Mouse (Mus musculus) embryonic facial prominence, embryonic 10.5 days (tissue): ENCODE results near the gene Fubp1. TPM values are rescaled to one million over a fixed set of nuclear protein-coding genes. Genes with fewer than 3 reads are reported as not detected.
"Not testable (repeated sequence)": the region's sequence is repeated elsewhere in the genome, so short reads cannot be mapped to it uniquely, and the experiment has no call there.

Source experiments
- DNase-seq: peaks from one replicate; pipeline ENCODE4 v3.0.0-alpha.2; 2017; ENCODE audit warnings: low spot score
- H3K27ac ChIP-seq: fragments of 300-500 bp; sonication (generic); replicated peaks from 2 replicates; pipeline ENCODE4 v1.5.1; 2016; ENCODE audit warnings: mild to moderate bottlenecking
- H3K27me3 ChIP-seq: fragments of 300-500 bp; sonication (generic); replicated peaks from 2 replicates; pipeline ENCODE4 v1.6.1; 2016; ENCODE audit warnings: low read depth, mild to moderate bottlenecking; ENCODE audit not compliant: poor library complexity, severe bottlenecking
- H3K36me3 ChIP-seq: fragments of 300-500 bp; sonication (generic); replicated peaks from 2 replicates; pipeline ENCODE4 v1.6.1; 2016; ENCODE audit warnings: mild to moderate bottlenecking, moderate library complexity
- H3K4me1 ChIP-seq: fragments of 300-500 bp; sonication (generic); 2 replicates; pipeline ENCODE4 v1.6.1; 2016
- H3K4me3 ChIP-seq: fragments of 300-500 bp; sonication (generic); 2 replicates; pipeline ENCODE4 v1.5.1; 2016; ENCODE audit warnings: mild to moderate bottlenecking, moderate library complexity
- H3K9me3 ChIP-seq: fragments of 300-500 bp; sonication (generic); 2 replicates; pipeline ENCODE4 v1.6.1; 2016; ENCODE audit warnings: mild to moderate bottlenecking
- WGBS: fragments of 180-500 bp; shearing (Covaris S2); methylation state at CpG from one replicate; pipeline ENCODE4 v1.1.7; 2016; 5-methylcytosine and 5-hydroxymethylcytosine counted together
- polyA plus RNA-seq: library from polyadenylated mRNA; unstranded; fragments of >200 nt; fragmentation: Nextera tagmentation; extraction: Ambion mirVana; gene quantifications from 2 replicates; pipeline ENCODE4 v1.2.1, GENCODE M21; 2016

Fubp1 gene
- polyA plus RNA-seq, 1 experiment from 2014 or later: 447 TPM

DNA sequence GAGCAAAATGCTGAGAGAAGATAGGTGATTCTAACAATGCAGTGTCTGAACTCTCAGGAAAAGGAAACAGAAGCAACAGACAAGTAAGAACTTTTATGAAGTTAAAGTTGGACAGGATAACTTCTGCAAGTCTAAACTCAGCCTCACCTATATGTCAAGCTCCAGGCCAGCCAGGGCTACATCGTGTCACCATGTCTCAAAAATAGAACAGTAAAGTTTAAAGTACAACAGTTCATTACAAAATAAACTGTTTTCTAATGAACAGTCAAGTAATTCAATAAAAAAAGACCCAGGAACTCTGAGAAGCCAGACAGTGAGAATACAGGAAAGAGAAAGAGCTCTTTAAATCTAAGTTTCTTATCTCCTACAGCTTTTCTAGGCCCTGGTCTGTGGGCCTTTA lies 40.3 kb downstream of the Fubp1 start:
- H3K4me3 ChIP-seq: no peak overlapping the region
- no peak for DNase-seq
- no peaks in the 10 kb centered on the region for H3K4me1 ChIP-seq
- H3K27ac ChIP-seq: no peak overlapping the region
- no peaks in the 10 kb centered on the region for H3K27me3 ChIP-seq
- no peaks in the 10 kb centered on the region for H3K9me3 ChIP-seq
- 91% methylated on average over 1 of the region's 1 CpGs for WGBS
- H3K36me3 ChIP-seq: no peaks in the 10 kb centered on the region

DNA sequence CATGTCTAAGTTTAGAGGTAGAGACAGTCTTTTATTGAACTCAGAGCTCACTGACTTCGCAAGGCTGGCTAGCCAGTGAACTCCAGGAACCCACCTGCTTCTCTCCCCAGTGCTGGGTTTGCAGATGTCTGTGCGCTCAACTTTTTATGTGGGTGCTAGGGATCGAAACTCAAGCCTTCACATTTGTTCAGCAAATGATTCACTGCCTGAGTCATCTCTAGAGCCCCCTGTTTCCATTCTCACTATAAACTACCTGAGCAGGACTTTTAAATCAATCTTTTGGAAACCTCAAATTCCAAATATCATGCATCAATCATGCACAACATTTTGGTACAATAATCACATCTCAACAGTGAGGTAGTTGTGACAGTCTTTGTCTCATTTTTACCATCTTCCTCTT lies 47.3 kb downstream of the Fubp1 start:
- H3K9me3 ChIP-seq: no peaks in the 10 kb centered on the region
- H3K4me3 ChIP-seq: no peak overlapping the region
- peaks cover 15% of the 10 kb centered on the region for H3K27me3 ChIP-seq
- H3K27ac ChIP-seq: no peak overlapping the region
- DNase-seq: no peak
- H3K4me1 ChIP-seq: peaks cover 12% of the 10 kb centered on the region
- H3K36me3 ChIP-seq: no peaks in the 10 kb centered on the region
- WGBS: 92% methylated on average over 3 of the region's 3 CpGs

DNA sequence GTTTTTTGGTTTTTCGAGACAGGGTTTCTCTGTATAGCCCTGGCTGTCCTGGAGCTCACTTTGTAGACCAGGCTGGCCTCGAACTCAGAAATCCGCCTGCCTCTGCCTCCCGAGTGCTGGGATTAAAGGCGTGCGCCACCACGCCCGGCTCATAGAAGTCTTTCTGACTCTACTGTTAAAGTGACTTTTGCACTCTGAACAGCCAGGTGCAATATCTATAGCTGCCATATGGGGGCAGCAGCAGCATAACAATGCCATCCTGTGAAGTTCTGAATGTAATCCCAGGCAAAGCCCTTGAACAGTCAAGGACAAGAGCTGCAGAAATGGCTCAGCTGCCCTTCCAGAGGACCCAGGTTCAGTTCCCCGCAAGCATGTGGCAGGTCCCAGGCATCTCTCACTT lies 49.2 kb downstream of the Fubp1 start:
- 51% methylated on average over 8 of the region's 9 CpGs for WGBS
- H3K27ac ChIP-seq, H3K9me3 ChIP-seq, H3K4me3 ChIP-seq, H3K36me3 ChIP-seq: not testable (repeated sequence)
- DNase-seq: peak; percentile 82
- Histone ChIP-seq H3K4me1 (peaks cover 15% of the 10 kb centered on the region), H3K27me3 (peaks cover 34% of the 10 kb centered on the region)

GRCm38 (mm10) chr3:152260362-152260761 lies 50.1 kb downstream of the Fubp1 start:
- Histone ChIP-seq H3K36me3 (no peaks in the 10 kb centered on the region), H3K4me3 (no peak overlapping the region), H3K4me1 (peaks cover 21% of the 10 kb centered on the region), H3K27me3 (peaks cover 43% of the 10 kb centered on the region), H3K27ac (no peak overlapping the region), H3K9me3 (no peaks in the 10 kb centered on the region)
- DNase-seq: no peak
- WGBS: 96% methylated on average over 1 of the region's 1 CpGs

DNA sequence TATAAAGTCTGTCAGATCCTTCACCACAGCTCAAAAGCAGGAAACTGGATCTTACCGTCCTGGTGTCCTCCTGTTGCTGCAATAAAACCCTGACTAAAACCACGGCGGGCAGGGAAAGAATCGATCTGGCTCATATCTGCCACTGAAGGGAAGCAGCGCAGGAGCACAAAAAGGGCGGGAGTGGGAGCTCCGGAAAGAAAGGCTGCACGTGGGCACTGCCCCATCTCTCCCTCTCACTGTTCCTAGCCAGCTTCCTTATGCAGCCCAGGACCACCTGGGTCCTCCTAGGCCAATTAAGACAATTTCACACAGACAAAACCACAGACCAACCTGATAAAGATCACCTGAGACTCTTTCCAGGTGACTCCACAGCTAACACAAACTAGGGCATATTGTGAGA lies 51.2 kb downstream of the Fubp1 start:
- Histone ChIP-seq H3K36me3 (no peaks in the 10 kb centered on the region), H3K9me3 (no peaks in the 10 kb centered on the region), H3K4me3 (no peak overlapping the region), H3K27me3 (peaks cover 54% of the 10 kb centered on the region), H3K27ac (no peak overlapping the region), H3K4me1 (peaks cover 32% of the 10 kb centered on the region)
- WGBS: 66% methylated on average over 8 of the region's 8 CpGs
- no peak for DNase-seq

DNA sequence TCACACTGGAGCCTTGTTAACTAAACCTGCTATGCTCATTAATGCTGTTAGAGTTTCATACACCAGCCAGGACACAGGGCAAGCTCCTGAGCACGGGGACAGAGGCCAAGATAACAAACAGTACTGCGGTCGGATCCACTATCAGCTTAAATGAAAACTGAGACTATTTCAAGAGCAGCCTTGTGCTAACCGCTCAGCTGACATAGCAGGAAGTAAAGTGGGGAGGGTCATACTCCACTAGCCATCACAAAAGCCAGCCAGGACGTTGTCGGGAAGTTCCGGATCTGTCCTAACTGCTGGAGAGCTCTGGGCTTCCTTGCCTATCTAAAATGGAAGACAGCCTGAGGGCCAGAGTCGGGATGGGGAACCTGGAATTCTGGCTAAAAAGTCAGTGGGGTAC lies 51.7 kb downstream of the Fubp1 start:
- H3K36me3 ChIP-seq: no peaks in the 10 kb centered on the region
- peaks cover 59% of the 10 kb centered on the region for H3K27me3 ChIP-seq
- no peak for DNase-seq
- H3K4me3 ChIP-seq: 0 out of 2 replicates have a peak overlapping the region, but pooled peaks have one; percentile 21
- H3K27ac ChIP-seq: peak overlapping the region; percentile 48; the same call in 1 of the 2 replicates
- no peaks in the 10 kb centered on the region for H3K9me3 ChIP-seq
- WGBS: 17% methylated on average over 8 of the region's 8 CpGs
- H3K4me1 ChIP-seq: peaks cover 35% of the 10 kb centered on the region

DNA sequence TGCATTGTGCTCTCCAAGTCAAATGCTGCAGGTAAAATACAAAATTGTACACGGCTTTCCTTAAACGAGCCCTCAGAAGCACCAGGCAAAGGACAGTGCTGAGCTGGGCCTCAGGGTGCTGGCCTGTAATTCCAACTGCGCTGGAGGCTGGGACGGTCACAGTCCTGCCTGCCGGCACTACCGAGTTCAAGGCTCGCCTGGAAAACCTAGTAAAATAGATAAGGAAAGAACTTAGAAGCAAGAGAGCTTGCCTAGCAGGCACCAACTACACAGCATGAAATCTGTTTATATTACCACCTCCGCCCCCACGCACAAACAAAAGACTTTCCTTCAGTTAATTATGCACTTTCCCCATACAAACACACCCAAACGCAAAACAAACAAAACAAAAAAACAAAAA lies 54.2 kb downstream of the Fubp1 start:
- Histone ChIP-seq H3K27me3 (peaks cover 77% of the 10 kb centered on the region), H3K27ac (no peak overlapping the region), H3K4me1 (peaks cover 35% of the 10 kb centered on the region), H3K4me3 (peak overlapping the region; percentile 72; the same call in 1 of the 2 replicates), H3K9me3 (no peaks in the 10 kb centered on the region), H3K36me3 (no peaks in the 10 kb centered on the region)
- 45% methylated on average over 10 of the region's 10 CpGs for WGBS
- no peak for DNase-seq

DNA sequence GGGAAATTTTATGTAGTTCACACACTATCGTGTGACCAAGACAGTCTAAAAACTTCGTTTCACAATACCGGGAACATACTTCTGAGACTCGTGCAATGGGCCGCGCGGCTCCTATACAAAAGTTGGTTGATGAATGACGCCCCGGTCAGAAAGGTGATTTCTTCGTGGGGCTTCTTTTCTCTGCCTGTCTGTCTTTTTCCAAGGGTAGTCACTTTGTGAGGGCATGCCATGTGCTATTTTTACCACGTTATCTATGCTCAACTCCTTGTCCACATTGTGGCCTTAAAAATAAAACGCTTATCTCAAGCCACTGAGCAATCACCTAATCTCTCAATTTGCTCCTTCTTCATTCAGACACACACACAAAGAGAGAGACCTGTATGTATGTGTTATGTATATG lies 54.6 kb downstream of the Fubp1 start:
- no peak overlapping the region for H3K27ac ChIP-seq
- peaks cover 35% of the 10 kb centered on the region for H3K4me1 ChIP-seq
- H3K36me3 ChIP-seq: no peaks in the 10 kb centered on the region
- no peak for DNase-seq
- no peaks in the 10 kb centered on the region for H3K9me3 ChIP-seq
- peak overlapping the region; percentile 72 for H3K4me3 ChIP-seq
- 47% methylated on average over 12 of the region's 12 CpGs for WGBS
- peaks cover 77% of the 10 kb centered on the region for H3K27me3 ChIP-seq

DNA sequence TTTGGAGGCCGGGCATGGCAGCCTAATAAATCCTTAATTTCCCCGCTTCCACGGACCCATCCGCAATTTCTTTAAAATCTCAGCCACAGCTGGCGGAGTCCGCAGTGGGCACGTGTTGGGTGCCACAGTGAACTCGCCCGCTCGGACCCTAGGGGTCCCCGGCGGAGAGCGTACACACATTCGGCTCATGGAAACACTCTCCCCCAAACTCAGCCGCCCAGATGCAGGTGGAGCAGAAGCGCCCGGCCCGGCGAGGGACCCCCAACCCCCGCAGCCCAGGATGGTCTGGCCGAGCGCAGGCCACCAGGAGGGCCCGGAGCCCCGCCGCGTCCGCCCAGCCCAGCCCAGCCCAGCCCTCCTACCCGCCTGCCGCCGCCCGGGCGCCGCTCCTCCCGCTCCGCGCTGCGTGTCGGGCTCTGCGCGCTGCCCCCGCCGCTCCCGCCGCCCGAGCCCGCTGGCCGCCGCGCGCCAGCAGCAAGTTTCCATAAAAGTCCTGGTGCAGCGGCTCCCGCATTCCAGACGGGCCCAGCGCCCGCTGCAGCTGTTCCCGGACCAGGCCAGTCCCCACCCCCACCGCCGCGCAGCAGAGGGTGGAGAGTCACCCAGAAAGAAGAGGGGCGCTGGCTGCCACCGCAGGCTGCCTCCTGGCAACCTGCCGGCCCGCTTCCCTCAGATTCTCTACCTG lies 55.3 kb downstream of the Fubp1 start:
- WGBS: 1% methylated on average over 62 of the region's 63 CpGs
- Histone ChIP-seq H3K27ac (peak overlapping the region; percentile 86), H3K4me1 (peaks cover 35% of the 10 kb centered on the region), H3K36me3 (no peaks in the 10 kb centered on the region), H3K27me3 (peaks cover 77% of the 10 kb centered on the region), H3K4me3 (peak overlapping the region; percentile 72), H3K9me3 (no peaks in the 10 kb centered on the region)
- DNase-seq: peak; percentile 85

GRCm38 (mm10) chr3:152266036-152266421 lies 55.8 kb downstream of the Fubp1 start, which contains the start of gene Nexn:
Gene Nexn (minus strand): TSS chr3:152266350.
- 2% methylated on average over 13 of the region's 13 CpGs for WGBS
- peak within 1 kb of the TSS; percentile 72 for H3K4me3 ChIP-seq
- H3K27me3 ChIP-seq: peaks cover 77% of the 10 kb centered on the region
- H3K4me1 ChIP-seq: peaks cover 35% of the 10 kb centered on the region
- peak within 1 kb of the TSS; percentile 86 for H3K27ac ChIP-seq
- no peak for DNase-seq
- H3K36me3 ChIP-seq: no peaks in the 10 kb centered on the region
- H3K9me3 ChIP-seq: no peaks in the 10 kb centered on the region

DNA sequence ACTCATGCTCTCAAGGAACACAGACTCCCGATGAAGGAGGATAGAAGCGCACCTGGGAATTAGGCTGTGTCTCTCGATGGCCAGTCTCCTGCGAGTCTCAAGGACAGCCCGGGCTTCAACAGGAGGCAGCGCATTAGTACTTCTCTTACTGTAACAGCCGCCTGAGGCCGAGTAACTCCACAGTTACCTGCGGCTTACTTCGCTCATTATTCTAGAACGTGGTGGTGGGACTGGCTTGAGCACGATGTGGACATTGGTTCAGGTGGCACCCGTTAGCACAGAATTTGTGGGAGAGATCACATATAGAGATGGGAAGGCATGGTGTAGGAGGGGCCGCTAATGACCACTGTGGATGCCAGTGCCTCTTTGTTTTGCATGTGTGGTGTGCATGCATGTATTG lies 57.9 kb downstream of the Fubp1 start:
- WGBS: 91% methylated on average over 14 of the region's 14 CpGs
- no peak overlapping the region for H3K4me3 ChIP-seq
- H3K27ac ChIP-seq: no peak overlapping the region
- H3K27me3 ChIP-seq: peaks cover 57% of the 10 kb centered on the region
- H3K4me1 ChIP-seq: peaks cover 21% of the 10 kb centered on the region
- no peaks in the 10 kb centered on the region for H3K9me3 ChIP-seq
- peaks cover 3% of the 10 kb centered on the region; the same call in 1 of the 2 replicates for H3K36me3 ChIP-seq
- no peak for DNase-seq

DNA sequence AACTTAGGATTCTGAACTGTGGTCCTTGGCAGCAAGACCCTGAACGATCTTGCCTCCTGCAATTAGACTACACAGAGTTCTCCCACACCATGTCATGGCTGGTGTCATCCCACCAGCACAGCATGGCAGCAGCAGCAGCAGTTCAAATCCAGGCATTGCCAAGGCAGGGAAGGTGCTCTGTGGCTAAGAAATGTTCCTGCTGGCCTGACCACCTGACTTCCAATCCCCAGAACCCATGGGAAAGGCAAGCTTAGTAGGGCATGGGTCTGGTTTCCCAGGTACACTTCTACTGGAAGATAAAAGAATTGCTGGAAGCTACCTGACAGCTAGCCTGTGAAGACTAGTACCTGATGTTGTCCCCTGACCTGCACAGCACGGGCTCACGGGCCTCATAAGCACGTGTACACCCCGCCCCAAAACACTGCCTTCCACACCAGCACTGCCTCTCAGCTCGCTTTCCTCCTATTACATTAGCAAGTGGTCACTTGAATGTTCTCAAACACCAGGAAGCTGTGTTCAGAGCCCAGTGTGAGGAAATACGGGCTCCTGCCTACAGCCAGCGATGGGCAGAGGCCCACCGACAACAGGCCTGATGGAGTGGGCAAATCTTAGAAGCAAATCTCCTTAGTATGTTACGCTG lies 61.0 kb downstream of the Fubp1 start:
- 90% methylated on average over 10 of the region's 10 CpGs for WGBS

DNA sequence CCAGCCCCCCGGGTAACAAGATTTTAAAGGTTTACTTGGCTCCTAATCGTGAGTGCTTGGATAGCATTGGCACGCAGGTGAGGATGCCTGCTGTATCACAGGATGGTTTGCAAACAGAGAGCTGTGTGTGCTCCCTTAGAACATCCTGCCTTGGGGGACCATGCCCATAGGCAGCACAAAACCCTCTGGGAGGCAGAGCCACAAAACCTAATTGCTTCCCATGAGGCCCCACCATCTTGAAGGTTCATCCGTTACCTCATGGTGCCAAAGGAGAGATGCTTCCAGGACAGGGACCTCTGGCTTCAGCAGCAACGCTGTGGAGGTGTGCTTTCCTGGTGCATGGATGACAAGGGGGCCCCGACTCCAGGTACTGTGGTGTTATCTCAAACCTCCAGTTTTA lies 61.7 kb downstream of the Fubp1 start:
- peaks cover 19% of the 10 kb centered on the region for H3K27me3 ChIP-seq
- WGBS: 89% methylated on average over 6 of the region's 6 CpGs
- no peaks in the 10 kb centered on the region for H3K4me1 ChIP-seq
- no peaks in the 10 kb centered on the region for H3K9me3 ChIP-seq
- H3K4me3 ChIP-seq: no peak overlapping the region
- no peak for DNase-seq
- H3K27ac ChIP-seq: no peak overlapping the region
- H3K36me3 ChIP-seq: peaks cover 15% of the 10 kb centered on the region

More for the DNA sequence above, 61.0 kb downstream of the Fubp1 start:
- peaks cover 9% of the 10 kb centered on the region for H3K36me3 ChIP-seq
- DNase-seq: no peak
- peaks cover 26% of the 10 kb centered on the region for H3K27me3 ChIP-seq
- no peak overlapping the region for H3K4me3 ChIP-seq
- no peak overlapping the region for H3K27ac ChIP-seq
- no peaks in the 10 kb centered on the region for H3K9me3 ChIP-seq
- peaks cover 6% of the 10 kb centered on the region for H3K4me1 ChIP-seq
